Mouse (Mus musculus) megakaryocyte, adult 5-6 weeks (primary cell): ENCODE results near the gene 2010003K11Rik. TPM values are rescaled to one million over a fixed set of nuclear protein-coding genes. Genes with fewer than 3 reads are reported as not detected.
"Not testable (repeated sequence)": the region's sequence is repeated elsewhere in the genome, so short reads cannot be mapped to it uniquely, and the experiment has no call there.

Experiments
- ATAC-seq: 2 replicates; pipeline ENCODE4 v1.8.0; 2016; ENCODE audit warnings: mild to moderate bottlenecking, inconsistent platforms; ENCODE audit not compliant: poor library complexity, severe bottlenecking
- total RNA-seq, 2 experiments: library from RNA; stranded (forward) in 1 of 2; stranded (reverse) in 1 of 2; fragments of 153-499, 151-499 nt in 1 of 2; fragments of 221-1000, 200-1000 nt in 1 of 2; gene quantifications; 2 replicates each; pipeline versions ENCODE4 v1.2.3 to v1.2.4; 2015 to 2017

2010003K11Rik gene
- total RNA-seq, 2 experiments from 2014 or later, result not detected

GRCm38 (mm10) chr19:4464666-4465065, 33.7 kb downstream of the 2010003K11Rik start:
- ATAC-seq, result no peak

- ATAC-seq, result 0 out of 2 replicates have a peak, but pooled peaks have one; percentile 30
Observed at GRCm38 (mm10) chr19:4461981-4462380, 36.4 kb downstream of the 2010003K11Rik start.

- ATAC-seq, result peak; percentile 45; the same call in 1 of the 2 replicates
Observed at GRCm38 (mm10) chr19:4456227-4456626, 42.2 kb downstream of the 2010003K11Rik start.

- ATAC-seq, result no peak
Observed at GRCm38 (mm10) chr19:4455071-4455800, 43.1 kb downstream of the 2010003K11Rik start.

GRCm38 (mm10) chr19:4454040-4454439, 44.3 kb downstream of the 2010003K11Rik start:
- ATAC-seq, result not testable (repeated sequence)

- ATAC-seq, result no peak
Observed at GRCm38 (mm10) chr19:4452525-4452924, 45.9 kb downstream of the 2010003K11Rik start.

GRCm38 (mm10) chr19:4451965-4452364, 46.4 kb downstream of the 2010003K11Rik start:
- no peak for ATAC-seq

GRCm38 (mm10) chr19:4451098-4451497, 47.3 kb downstream of the 2010003K11Rik start:
- ATAC-seq, result no peak

- ATAC-seq, result no peak
Observed at GRCm38 (mm10) chr19:4450666-4451065, 47.7 kb downstream of the 2010003K11Rik start.

- ATAC-seq, result no peak
Observed at GRCm38 (mm10) chr19:4449230-4449629, 49.2 kb downstream of the 2010003K11Rik start.

- ATAC-seq, result no peak
Observed at GRCm38 (mm10) chr19:4447445-4447844, 50.9 kb downstream of the 2010003K11Rik start.

Other genes starting within 250 kb of the 2010003K11Rik start
- 15.9 and 16.5 TPM in 2 replicates for gene Ssh3, start 229.4 kb downstream of the 2010003K11Rik start, total RNA-seq (2015)
- gene Ssh3, start 229.4 kb downstream of the 2010003K11Rik start, total RNA-seq (2017), result 17.2 and 19.8 TPM in 2 replicates
- 6.5 and 7.2 TPM in 2 replicates for gene Ankrd13d, start 215.4 kb downstream of the 2010003K11Rik start, total RNA-seq (2015)
- gene Ankrd13d, start 215.4 kb downstream of the 2010003K11Rik start, total RNA-seq (2017), result 8.7 and 10.5 TPM in 2 replicates
- gene Grk2, start 192.4 kb downstream of the 2010003K11Rik start, total RNA-seq (2015), result 278 TPM in 2 replicates
- 231 and 296 TPM in 2 replicates for gene Grk2, start 192.4 kb downstream of the 2010003K11Rik start, total RNA-seq (2017)
- 60.4 and 63.0 TPM in 2 replicates for gene Kdm2a, start 100.3 kb downstream of the 2010003K11Rik start, total RNA-seq (2015)
- 54.7 and 72.5 TPM in 2 replicates for gene Kdm2a, start 100.3 kb downstream of the 2010003K11Rik start, total RNA-seq (2017)
- gene Rhod, start 59.2 kb downstream of the 2010003K11Rik start, total RNA-seq (2015), result not detected in 2 replicates
- gene Rhod, start 59.2 kb downstream of the 2010003K11Rik start, total RNA-seq (2017), result not detected in 2 replicates
- gene Syt12, start 21.1 kb downstream of the 2010003K11Rik start, total RNA-seq (2015), result not detected in 2 replicates
- gene Syt12, start 21.1 kb downstream of the 2010003K11Rik start, total RNA-seq (2017), result not detected in 2 replicates
- gene Pcx, start 11.9 kb upstream of the 2010003K11Rik start, total RNA-seq (2015), result 0.22 and 0.64 TPM in 2 replicates
- gene Pcx, start 11.9 kb upstream of the 2010003K11Rik start, total RNA-seq (2017), result 0.62 and 0.69 TPM in 2 replicates
- gene Lrfn4, start 117.1 kb upstream of the 2010003K11Rik start, total RNA-seq (2015), result 0.09 and 0.30 TPM in 2 replicates
- gene Lrfn4, start 117.1 kb upstream of the 2010003K11Rik start, total RNA-seq (2017), result 0.29 and 0.65 TPM in 2 replicates
- 18.4 and 23.4 TPM in 2 replicates for gene Rce1, start 127.1 kb upstream of the 2010003K11Rik start, total RNA-seq (2015)
- gene Rce1, start 127.1 kb upstream of the 2010003K11Rik start, total RNA-seq (2017), result 12.4 and 20.0 TPM in 2 replicates
- gene Gm960, start 200.1 kb upstream of the 2010003K11Rik start, total RNA-seq (2015), result not detected in 2 replicates
- gene Gm960, start 200.1 kb upstream of the 2010003K11Rik start, total RNA-seq (2017), result not detected in 2 replicates
- gene Sptbn2, start 212.6 kb upstream of the 2010003K11Rik start, total RNA-seq (2015), result not detected in 2 replicates
- gene Sptbn2, start 212.6 kb upstream of the 2010003K11Rik start, total RNA-seq (2017), result not detected in 2 replicates